Mouse (Mus musculus) skeletal muscle tissue, adult 2 months (tissue): Measurements from ENCODE around the gene Lins1.

Experiments
- DNase-seq: peaks from one replicate; pipeline ENCODE4 v3.0.0-alpha.2; 2012; ENCODE audit warnings: low read depth, low spot score

Lins1 gene

DNA sequence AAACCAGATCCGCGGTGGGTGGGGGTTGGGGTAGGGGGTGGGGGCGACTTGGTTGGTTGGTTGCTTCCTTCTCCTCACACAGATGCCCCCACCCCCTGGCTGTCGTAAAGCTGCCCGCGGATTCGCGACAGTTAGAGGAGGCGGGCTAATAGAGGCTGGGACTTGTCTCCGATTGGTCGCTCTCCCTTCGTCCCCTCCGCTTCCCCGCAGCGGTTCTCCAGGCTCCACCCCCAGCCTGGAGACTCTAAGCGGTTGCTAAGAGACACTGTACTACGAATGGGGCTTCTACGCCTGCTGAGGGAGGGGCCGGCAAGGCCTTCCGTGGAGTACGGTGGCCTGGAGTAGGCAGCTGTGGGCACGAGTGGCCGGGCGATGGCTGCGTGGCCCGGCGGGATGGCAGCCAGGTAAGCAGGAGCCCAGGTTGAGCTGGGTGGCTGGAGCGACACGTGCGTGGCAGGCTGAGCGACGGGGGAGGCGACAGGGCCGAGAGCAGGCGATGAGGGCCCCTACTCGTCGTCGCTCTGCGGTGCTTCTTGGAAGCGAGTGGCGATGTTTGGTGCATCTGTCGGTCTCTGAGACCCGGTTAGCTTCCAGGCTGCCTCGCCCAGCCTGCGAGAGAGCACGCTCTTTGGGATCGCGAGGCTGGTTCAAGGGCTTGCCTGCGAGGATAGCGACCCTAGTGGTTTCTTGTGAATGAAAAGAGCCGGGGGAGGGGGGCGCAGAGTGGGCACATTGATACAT is at the start of gene Lins1:
Gene Lins1 (plus strand): TSS at position 270 of the 741 bp plus-strand sequence.
- DNase-seq, result peak; percentile 99

- DNase-seq, result no peak
Observed at GRCm38 (mm10) chr7:66645736-66646135, 44.0 kb upstream of the Lins1 start.

- DNase-seq, result no peak
Observed at GRCm38 (mm10) chr7:66649181-66649580, 40.5 kb upstream of the Lins1 start.

DNA sequence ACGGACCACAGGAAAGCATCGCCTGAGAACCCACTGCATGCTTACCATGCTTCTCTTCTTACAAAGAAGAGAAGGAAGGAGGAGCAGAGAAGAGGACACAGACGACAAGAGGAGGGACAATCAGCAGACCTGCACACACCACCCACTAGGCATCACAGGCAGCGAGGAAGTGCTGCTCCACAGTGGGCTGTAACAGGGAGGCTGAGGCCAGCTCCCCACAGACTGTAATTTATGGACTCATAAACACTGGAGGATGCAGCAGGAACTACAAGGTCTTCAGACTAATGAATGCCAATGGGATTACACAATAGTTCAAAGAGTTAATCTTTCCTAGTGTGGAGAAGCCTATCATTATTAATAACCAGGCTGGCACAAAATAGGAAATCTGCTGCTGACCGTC is 38.8 kb upstream of the Lins1 start:
- DNase-seq, result no peak

- DNase-seq, result no peak
Observed at GRCm38 (mm10) chr7:66652216-66652615, 37.5 kb upstream of the Lins1 start.

DNA sequence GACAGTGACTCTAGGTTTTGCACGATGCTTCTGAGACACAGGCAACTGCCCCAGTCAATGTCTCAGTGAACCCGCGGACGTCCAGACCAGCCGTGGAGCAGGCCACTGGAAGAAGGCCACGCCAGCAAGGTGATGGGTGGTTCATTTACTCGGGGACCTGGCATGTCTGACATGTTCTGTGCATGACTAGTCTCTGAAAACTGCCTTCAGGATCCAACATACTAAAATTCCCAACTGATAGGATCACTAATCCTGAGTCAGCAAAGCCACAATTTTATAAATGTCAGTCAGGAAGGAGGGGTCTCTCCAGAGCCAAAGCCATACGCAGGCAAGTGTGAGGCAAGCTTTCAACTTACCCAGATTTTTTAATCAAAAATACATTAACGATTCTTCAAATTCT is 36.1 kb upstream of the Lins1 start:
- no peak for DNase-seq

DNA sequence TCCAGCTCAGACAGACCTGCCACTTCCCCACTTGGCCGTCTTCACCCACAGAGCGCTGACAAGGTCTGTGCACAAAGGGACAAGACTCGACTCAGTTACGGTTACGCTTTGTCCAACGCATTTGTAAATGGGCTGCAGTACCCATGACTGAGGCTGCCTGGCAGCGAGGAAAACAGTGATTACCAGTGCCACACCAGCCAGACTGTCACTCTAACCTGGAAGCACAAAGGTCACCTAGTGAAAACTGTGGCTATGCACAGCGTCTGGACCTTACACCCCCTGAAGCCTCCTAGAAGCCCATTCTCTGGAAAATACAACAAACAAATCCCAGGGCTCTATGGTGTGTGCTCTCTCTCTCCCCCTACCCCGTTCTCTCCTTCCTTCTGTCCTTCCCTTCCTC is 34.2 kb upstream of the Lins1 start:
- DNase-seq, result no peak

- no peak for DNase-seq
Observed at GRCm38 (mm10) chr7:66660291-66660690, 29.4 kb upstream of the Lins1 start.

DNA sequence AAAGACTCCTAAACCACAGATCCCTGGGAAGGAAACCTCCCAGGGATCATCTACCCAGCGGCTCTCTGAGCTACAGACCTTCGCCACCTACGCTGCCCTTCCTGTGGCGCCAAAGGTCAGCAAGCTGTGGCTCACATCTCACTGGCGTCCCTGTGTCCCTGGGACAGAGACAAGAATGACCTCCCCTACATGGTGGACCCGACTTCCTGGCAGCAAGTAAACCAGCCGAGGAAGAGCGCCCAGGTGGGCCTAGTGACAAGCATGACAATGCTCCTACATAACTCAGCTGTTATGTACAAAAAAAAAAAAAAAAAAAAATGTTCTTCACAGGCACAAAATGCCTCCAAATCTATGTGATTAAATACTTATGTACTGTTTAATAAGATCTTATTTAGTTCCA is 28.7 kb upstream of the Lins1 start:
- DNase-seq, result no peak

DNA sequence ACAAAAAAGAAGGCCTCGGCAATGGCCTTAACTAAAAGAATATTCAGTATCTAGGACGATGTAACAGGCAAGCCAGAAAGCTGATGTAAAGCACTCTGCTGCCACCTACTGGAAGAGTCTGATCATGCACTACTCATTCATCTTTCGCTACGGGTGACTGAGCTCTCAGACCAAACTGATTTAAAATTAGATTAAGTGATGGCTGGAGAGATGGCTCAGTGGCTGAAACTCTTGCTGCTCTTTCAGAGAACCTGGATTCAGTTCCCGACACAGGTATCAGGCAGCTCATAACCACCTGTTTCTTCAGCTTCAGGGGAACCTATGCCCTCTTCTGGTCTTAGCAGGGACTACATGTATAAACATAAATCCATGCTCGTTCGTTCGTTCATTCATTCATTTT is 28.1 kb upstream of the Lins1 start:
- peak; percentile 63 for DNase-seq

DNA sequence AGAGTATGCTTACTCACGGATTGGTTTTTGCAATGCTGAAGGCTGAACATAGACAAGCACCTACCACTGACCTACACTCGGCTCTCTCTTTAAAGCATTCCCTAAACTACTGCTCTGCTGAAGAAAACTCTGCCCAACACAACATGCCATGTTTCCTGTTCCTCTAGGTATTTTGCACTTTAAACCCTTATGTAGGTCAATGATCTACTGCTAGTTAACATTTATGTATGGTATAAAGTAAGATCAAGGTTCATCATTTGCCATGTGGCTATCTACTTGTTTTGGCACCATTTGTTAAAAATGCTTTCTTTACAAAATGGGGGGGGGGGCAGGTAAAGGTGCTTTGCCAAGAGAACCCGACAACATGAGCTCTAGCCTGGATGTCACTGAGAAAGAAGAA is 26.1 kb upstream of the Lins1 start:
- DNase-seq, result no peak

GRCm38 (mm10) chr7:66667064-66667463 is 22.6 kb upstream of the Lins1 start:
- DNase-seq, result no peak

DNA sequence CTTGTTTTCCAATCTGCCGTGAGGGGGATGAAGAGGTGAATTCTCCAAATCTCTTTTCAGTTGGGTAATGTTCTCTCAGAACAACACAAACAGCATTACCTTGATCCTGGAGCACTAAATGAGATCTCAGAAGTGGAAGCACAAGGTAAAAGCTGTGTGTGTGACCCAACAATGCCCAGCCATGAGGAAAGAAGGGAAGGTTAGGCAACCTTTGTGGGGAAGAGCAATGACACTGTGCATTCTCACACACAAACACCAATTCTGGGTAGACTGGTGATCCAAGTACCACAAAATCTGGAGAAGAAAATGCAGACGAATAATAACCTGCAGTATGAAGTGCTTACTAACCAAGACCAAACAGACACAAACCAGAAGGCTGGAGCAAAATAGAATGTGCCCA is 13.9 kb upstream of the Lins1 start:
- no peak for DNase-seq

DNA sequence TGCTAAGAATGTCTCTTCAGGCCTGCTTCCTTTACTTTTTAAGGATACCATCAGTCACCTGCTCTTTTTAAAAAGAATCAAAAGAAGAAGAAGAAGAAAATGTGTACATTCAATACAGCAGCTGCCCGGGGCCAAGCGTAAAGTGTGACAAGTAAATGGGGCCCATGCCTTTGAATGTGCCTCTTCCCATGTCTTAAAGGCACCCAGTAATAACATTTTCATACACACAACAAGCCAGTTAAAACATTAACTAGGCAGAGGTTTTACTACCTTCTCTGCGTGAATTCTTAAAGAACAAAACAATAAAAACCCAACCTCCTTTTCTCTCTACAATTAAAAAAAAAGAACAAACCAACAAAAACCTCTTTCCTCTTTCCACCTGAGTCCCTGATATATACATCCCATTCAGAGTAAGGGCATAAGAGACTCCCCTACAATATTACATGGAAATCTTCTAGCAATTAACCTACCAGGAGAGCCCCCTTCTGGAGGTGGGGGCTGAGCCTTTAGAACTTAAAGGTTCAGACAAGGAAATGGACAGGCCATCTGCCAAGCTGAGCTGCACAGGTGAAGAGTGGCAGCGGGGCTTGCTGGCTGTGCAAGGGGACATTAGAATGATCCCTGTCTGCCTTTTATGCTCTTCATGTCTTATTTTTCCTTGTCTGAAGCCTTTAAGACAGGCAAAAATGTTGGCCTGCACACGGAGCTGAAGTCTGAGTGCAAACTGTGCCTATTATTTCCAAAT is 7.4 kb upstream of the Lins1 start:
- DNase-seq, result no peak

DNA sequence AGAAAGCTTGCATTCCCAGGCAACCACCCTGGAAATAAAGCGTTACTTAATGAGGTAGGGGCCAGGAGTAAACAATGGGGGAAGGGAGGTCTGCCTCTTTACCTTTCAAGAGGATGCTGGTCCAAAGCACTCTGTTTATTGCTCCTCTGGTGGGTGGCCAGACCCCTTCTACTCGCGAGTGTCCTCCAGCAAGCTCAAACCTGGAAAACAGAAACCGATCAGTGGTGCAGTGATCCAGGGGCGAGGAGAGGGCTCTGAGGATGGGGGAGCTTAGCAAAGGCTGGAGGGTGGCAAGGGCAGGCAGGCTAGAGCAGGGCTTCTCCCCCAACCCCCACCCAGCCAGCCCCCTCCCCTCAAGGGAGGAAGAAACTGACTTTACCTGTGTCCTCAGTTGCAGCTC is 968 bp upstream of the Lins1 start:
- no peak for DNase-seq

DNA sequence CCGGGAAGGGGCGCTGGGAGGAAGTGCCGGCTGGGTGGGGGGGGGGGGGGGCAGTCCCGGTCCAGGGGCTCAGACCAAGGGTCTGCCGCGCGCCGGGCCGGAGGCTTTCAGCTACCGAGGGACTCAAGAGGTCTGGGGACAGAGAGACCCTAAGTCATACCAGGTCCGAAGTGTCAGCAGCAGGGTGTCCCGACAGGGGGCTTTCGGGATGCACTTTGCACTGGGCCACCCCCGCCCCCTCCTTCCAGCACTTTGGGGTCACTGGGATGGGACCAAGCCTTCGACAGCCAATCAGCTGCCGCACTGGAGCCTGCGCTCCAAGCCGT is 432 bp upstream of the Lins1 start, which contains the start of gene Asb7:
Gene Asb7 (minus strand): TSS at position 303 of the 326 bp plus-strand sequence.
- no peak for DNase-seq

GRCm38 (mm10) chr7:66694467-66694866 is 4.8 kb downstream of the Lins1 start:
- no peak for DNase-seq

- DNase-seq, result no peak
Observed at GRCm38 (mm10) chr7:66702721-66703120, 13.0 kb downstream of the Lins1 start.

DNA sequence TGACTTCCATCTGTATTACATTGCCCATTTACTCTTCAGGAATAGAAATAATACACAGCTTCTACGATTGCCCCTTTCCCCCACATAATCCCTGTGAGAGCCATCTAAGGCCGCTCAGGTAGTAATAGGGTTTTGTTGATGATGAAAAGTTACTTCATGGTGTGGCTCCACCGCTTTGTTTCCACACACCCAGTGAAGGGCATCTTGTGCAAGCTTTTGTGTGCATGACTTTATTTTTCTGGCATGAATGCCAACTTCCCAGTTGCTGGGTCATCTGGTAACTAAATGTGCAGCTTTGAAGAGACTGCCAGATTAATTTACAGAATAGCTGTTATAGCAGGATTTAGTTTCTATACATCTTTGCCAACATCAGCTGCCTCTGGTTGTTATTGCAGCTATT is 14.9 kb downstream of the Lins1 start:
- no peak for DNase-seq

DNA sequence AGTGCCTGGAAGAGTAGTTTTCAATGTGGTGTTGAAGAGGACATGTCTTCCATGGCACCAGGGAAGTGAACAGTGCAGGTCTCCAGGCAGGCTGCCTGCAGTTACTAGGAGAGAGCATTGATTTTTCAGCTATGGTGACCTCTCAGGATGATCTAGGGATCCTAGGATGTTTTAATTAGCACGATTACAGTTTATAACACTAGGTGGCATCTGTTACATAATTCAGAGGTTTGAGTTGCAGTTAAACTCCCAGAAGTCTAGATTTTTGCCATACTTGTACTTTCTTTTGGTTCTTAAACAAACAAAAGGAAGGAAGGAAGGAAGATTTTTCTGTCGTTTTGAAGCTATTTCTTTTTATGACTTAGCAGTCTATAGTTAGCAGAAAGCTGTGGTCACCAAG is 21.5 kb downstream of the Lins1 start:
- DNase-seq, result no peak

DNA sequence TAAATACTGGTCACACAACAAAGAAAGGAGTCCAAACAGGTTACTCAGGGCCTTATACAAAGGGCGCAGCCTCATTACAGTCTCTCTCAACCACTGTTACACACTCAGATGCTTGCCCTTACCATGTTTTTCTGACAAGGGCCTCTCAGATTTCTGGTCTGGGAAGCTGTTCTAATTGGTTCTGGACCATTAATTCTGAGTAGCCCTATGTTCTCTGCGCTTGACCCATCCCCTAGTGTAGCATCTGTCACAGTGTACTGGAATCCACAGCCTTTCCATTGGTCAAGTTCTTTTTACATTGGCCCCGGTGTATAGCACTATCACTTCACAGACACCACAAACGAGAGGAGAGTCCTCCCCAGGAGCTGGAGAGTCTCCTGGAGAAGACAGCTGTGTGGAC is 34.8 kb downstream of the Lins1 start:
- no peak for DNase-seq

DNA sequence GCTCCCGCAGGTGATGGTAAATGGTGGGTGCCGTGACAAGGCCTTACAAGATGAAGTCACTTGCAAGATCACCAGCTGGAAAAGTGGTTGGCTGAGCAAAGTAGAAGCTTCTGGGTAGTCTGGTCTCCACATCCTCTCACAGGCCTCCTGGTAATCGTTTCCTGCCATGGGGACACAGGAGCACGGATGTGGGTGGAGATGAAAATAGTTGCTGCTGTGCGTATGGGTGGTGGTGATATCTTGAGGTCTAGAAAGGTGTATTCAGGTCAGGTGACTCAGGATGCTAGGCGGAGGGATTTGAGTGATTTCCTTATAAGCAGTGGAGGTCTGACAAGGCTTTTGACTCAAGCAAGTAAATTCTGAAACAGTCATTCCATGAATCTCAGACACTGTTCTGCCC is 35.3 kb downstream of the Lins1 start:
- DNase-seq, result no peak

GRCm38 (mm10) chr7:66728072-66728471 is 38.4 kb downstream of the Lins1 start:
- no peak for DNase-seq
